Mouse (Mus musculus) heart, postnatal 4 days (tissue): ENCODE measurements around the gene Rgsl1. TPM values are rescaled to one million over a fixed set of nuclear protein-coding genes. Genes with fewer than 3 reads are reported as not detected.

ENCODE experiments used
- DNase-seq: peaks from one replicate; pipeline ENCODE4 v3.0.0; 2021
- total RNA-seq, 2 experiments: library from RNA; stranded (reverse); gene quantifications; 2 replicates each; pipeline ENCODE4 v1.2.3; 2021

Rgsl1 gene
- total RNA-seq, 2 experiments from 2014 or later = not detected

- peak; percentile 91 for DNase-seq
These were observed 103.8 kb downstream of the Rgsl1 start, which contains the start of gene Rgs16 for GRCm38 (mm10) chr1:153740145-153740544. Rgs16 (plus strand) TSS chr1:153740349.

GRCm38 (mm10) chr1:153739437-153740015 lies 104.4 kb downstream of the Rgsl1 start:
- DNase-seq = no peak

GRCm38 (mm10) chr1:153737101-153738085 lies 106.5 kb downstream of the Rgsl1 start:
- DNase-seq = no peak

- DNase-seq = no peak
These were observed 107.8 kb downstream of the Rgsl1 start for GRCm38 (mm10) chr1:153736096-153736495.

GRCm38 (mm10) chr1:153734866-153735265 lies 109.1 kb downstream of the Rgsl1 start:
- DNase-seq = no peak

- DNase-seq = no peak
These were observed 110.8 kb downstream of the Rgsl1 start for GRCm38 (mm10) chr1:153733181-153733580.

- DNase-seq = peak; percentile 77
These were observed 113.3 kb downstream of the Rgsl1 start for GRCm38 (mm10) chr1:153730671-153731070.

- DNase-seq = no peak
These were observed 114.1 kb downstream of the Rgsl1 start for GRCm38 (mm10) chr1:153729806-153730205.

Other genes starting within 250 kb of the Rgsl1 start
- gene Rgs8, start 191.1 kb downstream of the Rgsl1 start, total RNA-seq = under 1 TPM in 1 of 2 experiments, not detected in 1; 0.09 TPM
- 1 to 10 TPM; 3.1 to 4.6 TPM for gene Rgs16, start 103.8 kb downstream of the Rgsl1 start, total RNA-seq
- 10 to 100 TPM; 20.5 to 21.1 TPM for gene Rnasel, start 94.7 kb downstream of the Rgsl1 start, total RNA-seq
- gene Teddm1b, start 30.2 kb upstream of the Rgsl1 start, total RNA-seq = not detected
- gene Teddm1a, start 47.6 kb upstream of the Rgsl1 start, total RNA-seq = not detected
- 100 to 1,000 TPM; 126 to 138 TPM for gene Glul, start 55.8 kb upstream of the Rgsl1 start, total RNA-seq
- under 1 TPM; 0.16 to 0.26 TPM for gene Teddm2, start 56.1 kb upstream of the Rgsl1 start, total RNA-seq